Mouse (Mus musculus): ENCODE measurements at regions not wholly inside any gene's neighbourhood (a gene's known extent, or its start where the extent isn't known, plus 50 kb on each side); places are given as distances from the start of the nearest gene placed in this dataset.

GRCm38 (mm10) chr1:34930571-34930970, 80.8 kb downstream of the Plekhb2 start:
- 90% methylated on average over 11 of the region's 11 CpGs for WGBS
- Histone ChIP-seq H3K4me1 (replicated peaks) (no peaks in the 10 kb centered on the region), H3K36me3 (no peaks in the 10 kb centered on the region), H3K9me3 (peaks cover 23% of the 10 kb centered on the region), H3K9ac (no peak overlapping the region), H3K4me3 (no peak overlapping the region), H3K27me3 (no peaks in the 10 kb centered on the region), H3K27ac (no peak overlapping the region), H3K4me2 (no peak overlapping the region)
- no peak for ATAC-seq (ENCODE audit: low FRiP score)

GRCm38 (mm10) chr1:34943196-34943595, 93.4 kb downstream of the Plekhb2 start:
- Histone ChIP-seq H3K27ac (no peak overlapping the region), H3K4me3 (no peak overlapping the region), H3K4me2 (no peak overlapping the region), H3K36me3 (no peaks in the 10 kb centered on the region), H3K4me1 (replicated peaks) (no peaks in the 10 kb centered on the region), H3K9me3 (no peaks in the 10 kb centered on the region), H3K27me3 (no peaks in the 10 kb centered on the region), H3K9ac (no peak overlapping the region)
- no peak for ATAC-seq (ENCODE audit: low FRiP score)
- 88% methylated on average over 1 of the region's 1 CpGs for WGBS

GRCm38 (mm10) chr1:34961633-34962507, 112.1 kb downstream of the Plekhb2 start:
- H3K27ac ChIP-seq, result no peak overlapping the region
- no peak overlapping the region for H3K4me3 ChIP-seq
- H3K27me3 ChIP-seq, result no peaks in the 10 kb centered on the region
- H3K9me3 ChIP-seq, result 0 out of 2 replicates have a peak, but pooled peaks cover 6% of the 10 kb centered on the region
- WGBS, result 71% methylated on average over 19 of the region's 19 CpGs
- peak; percentile 36; the same call in 1 of the 2 replicates for ATAC-seq (ENCODE audit: low FRiP score)
- H3K9ac ChIP-seq, result no peak overlapping the region
- H3K4me2 ChIP-seq, result no peak overlapping the region
- no peaks in the 10 kb centered on the region for H3K4me1 ChIP-seq (replicated peaks)
- H3K36me3 ChIP-seq, result no peaks in the 10 kb centered on the region

GRCm38 (mm10) chr1:34962508-34962885, 112.7 kb downstream of the Plekhb2 start:
- WGBS, result 68% methylated on average over 6 of the region's 6 CpGs
- no peak overlapping the region for H3K9ac ChIP-seq
- no peak overlapping the region for H3K4me2 ChIP-seq
- 0 out of 2 replicates have a peak, but pooled peaks cover 6% of the 10 kb centered on the region for H3K9me3 ChIP-seq
- no peaks in the 10 kb centered on the region for H3K36me3 ChIP-seq
- H3K27ac ChIP-seq, result no peak overlapping the region
- peak; percentile 36; the same call in 1 of the 2 replicates for ATAC-seq (ENCODE audit: low FRiP score)
- no peaks in the 10 kb centered on the region for H3K27me3 ChIP-seq
- no peak overlapping the region for H3K4me3 ChIP-seq
- no peaks in the 10 kb centered on the region for H3K4me1 ChIP-seq (replicated peaks)

GRCm38 (mm10) chr1:34974801-34975200, 125.0 kb downstream of the Plekhb2 start:
- Histone ChIP-seq H3K4me3 (no peak overlapping the region), H3K4me2 (no peak overlapping the region), H3K36me3 (no peaks in the 10 kb centered on the region), H3K9ac (no peak overlapping the region), H3K27me3 (no peaks in the 10 kb centered on the region), H3K4me1 (replicated peaks) (no peaks in the 10 kb centered on the region), H3K9me3 (peaks cover 10% of the 10 kb centered on the region), H3K27ac (no peak overlapping the region)
- 90% methylated on average over 6 of the region's 6 CpGs for WGBS
- no peak for ATAC-seq (ENCODE audit: low FRiP score)

GRCm38 (mm10) chr1:34978156-34978555, 128.4 kb downstream of the Plekhb2 start:
- Histone ChIP-seq H3K9me3 (peaks cover 17% of the 10 kb centered on the region), H3K9ac (no peak overlapping the region), H3K4me3 (no peak overlapping the region), H3K4me2 (no peak overlapping the region), H3K27ac (no peak overlapping the region), H3K36me3 (no peaks in the 10 kb centered on the region), H3K4me1 (replicated peaks) (no peaks in the 10 kb centered on the region), H3K27me3 (no peaks in the 10 kb centered on the region)
- WGBS, result 92% methylated on average over 10 of the region's 10 CpGs
- ATAC-seq (ENCODE audit: low FRiP score), result no peak

- no peak overlapping the region for H3K27ac ChIP-seq
- H3K9me3 ChIP-seq, result peaks cover 17% of the 10 kb centered on the region
- WGBS, result 74% methylated on average over 3 of the region's 3 CpGs
- H3K4me2 ChIP-seq, result no peak overlapping the region
- H3K4me3 ChIP-seq, result no peak overlapping the region
- no peaks in the 10 kb centered on the region for H3K27me3 ChIP-seq
- no peak overlapping the region for H3K9ac ChIP-seq
- no peaks in the 10 kb centered on the region for H3K4me1 ChIP-seq (replicated peaks)
- H3K36me3 ChIP-seq, result no peaks in the 10 kb centered on the region
- ATAC-seq (ENCODE audit: low FRiP score), result no peak
Measured at GRCm38 (mm10) chr1:34979350-34979749, 129.6 kb downstream of the Plekhb2 start.

GRCm38 (mm10) chr1:34981934-34982333, 132.2 kb downstream of the Plekhb2 start:
- Histone ChIP-seq H3K27me3 (no peaks in the 10 kb centered on the region), H3K36me3 (no peaks in the 10 kb centered on the region), H3K4me1 (replicated peaks) (no peaks in the 10 kb centered on the region), H3K27ac (no peak overlapping the region), H3K4me2 (no peak overlapping the region), H3K9me3 (peaks cover 17% of the 10 kb centered on the region), H3K9ac (no peak overlapping the region), H3K4me3 (no peak overlapping the region)
- ATAC-seq (ENCODE audit: low FRiP score), result no peak
- WGBS, result 81% methylated on average over 2 of the region's 2 CpGs

- Histone ChIP-seq H3K27ac (no peak overlapping the region), H3K4me1 (replicated peaks) (peaks cover 9% of the 10 kb centered on the region; the same call in 1 of the 2 replicates), H3K4me3 (no peak overlapping the region), H3K9me3 (peaks cover 17% of the 10 kb centered on the region), H3K27me3 (no peaks in the 10 kb centered on the region), H3K4me2 (no peak overlapping the region), H3K36me3 (no peaks in the 10 kb centered on the region), H3K9ac (no peak overlapping the region)
- 70% methylated on average over 2 of the region's 2 CpGs for whole genome bisulfite sequencing
- ATAC-seq (ENCODE audit: low FRiP score), result no peak
Measured at GRCm38 (mm10) chr1:34982966-34983365, 133.2 kb downstream of the Plekhb2 start.

GRCm38 (mm10) chr1:34986861-34987260, 137.1 kb downstream of the Plekhb2 start:
- no peak overlapping the region for H3K4me3 ChIP-seq
- no peak for ATAC-seq (ENCODE audit: low FRiP score)
- no peak overlapping the region for H3K9ac ChIP-seq
- WGBS, result 91% methylated on average over 2 of the region's 2 CpGs
- no peaks in the 10 kb centered on the region for H3K9me3 ChIP-seq
- H3K4me1 ChIP-seq (replicated peaks), result peaks cover 22% of the 10 kb centered on the region
- no peak overlapping the region for H3K4me2 ChIP-seq
- H3K36me3 ChIP-seq, result no peaks in the 10 kb centered on the region
- H3K27ac ChIP-seq, result no peak overlapping the region
- H3K27me3 ChIP-seq, result no peaks in the 10 kb centered on the region

- peaks cover 22% of the 10 kb centered on the region for H3K4me1 ChIP-seq (replicated peaks)
- H3K9me3 ChIP-seq, result no peaks in the 10 kb centered on the region
- H3K36me3 ChIP-seq, result no peaks in the 10 kb centered on the region
- no peak overlapping the region for H3K27ac ChIP-seq
- 46% methylated on average over 8 of the region's 8 CpGs for WGBS
- ATAC-seq (ENCODE audit: low FRiP score), result no peak
- no peaks in the 10 kb centered on the region for H3K27me3 ChIP-seq
- no peak overlapping the region for H3K9ac ChIP-seq
- no peak overlapping the region for H3K4me2 ChIP-seq
- H3K4me3 ChIP-seq, result no peak overlapping the region
Measured at GRCm38 (mm10) chr1:34987650-34988221, 138.0 kb downstream of the Plekhb2 start.

GRCm38 (mm10) chr1:34988225-34988624, 138.4 kb downstream of the Plekhb2 start:
- WGBS, result 80% methylated on average over 7 of the region's 7 CpGs
- H3K9ac ChIP-seq, result no peak overlapping the region

More at GRCm38 (mm10) chr1:34988225-34988624, 138.4 kb downstream of the Plekhb2 start:
- Histone ChIP-seq H3K27ac (0 out of 2 replicates have a peak overlapping the region, but pooled peaks have one; percentile 35), H3K27me3 (no peaks in the 10 kb centered on the region), H3K36me3 (no peaks in the 10 kb centered on the region), H3K4me1 (replicated peaks) (peaks cover 22% of the 10 kb centered on the region), H3K4me3 (no peak overlapping the region), H3K4me2 (no peak overlapping the region), H3K9me3 (no peaks in the 10 kb centered on the region)
- 0 out of 2 replicates have a peak, but pooled peaks have one; percentile 60 for ATAC-seq (ENCODE audit: low FRiP score)

All from hindbrain, embryonic 13.5 days (tissue).